Mouse (Mus musculus) limb, embryonic 11.5 days (tissue): ENCODE data around the gene Wdr86. TPM values are rescaled to one million over a fixed set of nuclear protein-coding genes. Genes with fewer than 3 reads are reported as not detected.

Experiments used
- ATAC-seq: fragments of 200-750 bp; cut with Nextera tagmentation; 2 replicates; pipeline ENCODE4 v1.8.0; 2017; ENCODE audit warnings: low read depth; ENCODE audit not compliant: insufficient number of reproducible peaks, low FRiP score, low TSS enrichment
- DNase-seq: peaks from one replicate; pipeline ENCODE4 v3.0.0-alpha.2; 2015; ENCODE audit warnings: low spot score
- H3K27ac ChIP-seq: fragments of 300-500 bp; sonication (generic); replicated peaks from 2 replicates; pipeline ENCODE4 v1.5.1; 2014; ENCODE audit warnings: low read depth, mild to moderate bottlenecking, low read length
- H3K27me3 ChIP-seq: fragments of 300-500 bp; sonication (generic); 2 replicates; pipeline ENCODE4 v1.6.1; 2014; ENCODE audit warnings: mild to moderate bottlenecking, low read length, mixed read lengths; ENCODE audit not compliant: control insufficient read depth, insufficient read depth
- H3K36me3 ChIP-seq: fragments of 300-500 bp; sonication (generic); 2 replicates; pipeline ENCODE4 v1.6.1; 2014; ENCODE audit warnings: mild to moderate bottlenecking, low read length, moderate library complexity, mixed read lengths; ENCODE audit not compliant: control insufficient read depth, insufficient read depth
- H3K4me1 ChIP-seq: fragments of 300-500 bp; sonication (generic); 2 replicates; pipeline ENCODE4 v1.6.1; 2014; ENCODE audit warnings: low read length, mixed read lengths; ENCODE audit not compliant: control insufficient read depth, insufficient read depth
- H3K4me2 ChIP-seq: fragments of 300-500 bp; sonication (generic); 2 replicates; pipeline ENCODE4 v1.6.1; 2014; ENCODE audit warnings: low read depth, mild to moderate bottlenecking, moderate library complexity; ENCODE audit not compliant: severe bottlenecking
- H3K4me3 ChIP-seq: fragments of 300-500 bp; sonication (generic); 2 replicates; pipeline ENCODE4 v1.5.1; 2014; ENCODE audit warnings: low read depth, low read length
- H3K9ac ChIP-seq: fragments of 300-500 bp; sonication (generic); 2 replicates; pipeline ENCODE4 v1.6.1; 2014; ENCODE audit warnings: mild to moderate bottlenecking, low read length
- H3K9me3 ChIP-seq: fragments of 300-500 bp; sonication (generic); 2 replicates; pipeline ENCODE4 v1.6.1; 2016; ENCODE audit warnings: low read length; ENCODE audit not compliant: control insufficient read depth
- WGBS: fragments of 180-500 bp; shearing (Covaris S2); extraction: QIAGEN DNeasy Blood & Tissue Kit; methylation state at CpG from one replicate; pipeline ENCODE4 v1.1.7; 2014; 5-methylcytosine and 5-hydroxymethylcytosine counted together
- polyA plus RNA-seq: library from polyadenylated mRNA; unstranded; fragments of >200 nt; fragmentation: Nextera tagmentation; extraction: Ambion mirVana; gene quantifications from 2 replicates; pipeline ENCODE4 v1.2.1, GENCODE M21; 2014

Wdr86 gene
- polyA plus RNA-seq, 1 experiment from 2014 or later, result 40.7 TPM

DNA sequence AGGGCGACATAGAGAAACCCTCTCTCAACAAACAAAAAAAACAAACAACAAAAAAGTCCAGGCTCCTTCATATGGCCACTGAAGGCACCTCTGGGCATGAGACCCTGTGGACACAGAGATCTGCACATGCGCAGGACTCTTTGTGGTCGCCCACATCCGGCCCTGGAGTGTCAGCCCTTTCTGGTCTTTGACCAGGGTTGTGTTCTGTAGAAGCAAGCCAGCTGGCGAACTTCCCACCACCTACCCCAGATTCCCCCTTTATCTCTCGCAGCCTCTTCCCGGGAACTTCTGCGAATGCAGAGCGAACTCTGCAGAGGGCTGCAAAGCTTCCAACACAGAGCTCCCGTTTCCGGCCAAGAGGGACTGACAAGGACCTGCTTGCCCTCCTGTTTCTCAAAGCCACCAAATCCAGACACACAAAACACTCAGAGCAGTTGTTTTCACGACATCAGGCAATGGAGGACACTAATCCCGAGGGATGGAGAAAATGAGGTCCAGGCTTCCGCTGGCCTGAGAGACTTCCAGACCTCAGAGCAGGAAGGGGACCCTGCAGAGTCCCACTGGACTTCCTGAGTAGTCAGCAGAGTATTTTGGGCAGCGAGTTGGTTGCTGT, 8.7 kb upstream of the Wdr86 start:
- 69% methylated on average over 15 of the region's 15 CpGs for WGBS
- H3K36me3 ChIP-seq, result no peaks in the 10 kb centered on the region
- H3K27ac ChIP-seq, result no peak overlapping the region
- peaks cover 6% of the 10 kb centered on the region for H3K4me1 ChIP-seq
- no peak for DNase-seq
- no peaks in the 10 kb centered on the region for H3K9me3 ChIP-seq
- 0 out of 2 replicates have a peak overlapping the region, but pooled peaks have one; percentile 5 for H3K9ac ChIP-seq
- no peak for ATAC-seq
- no peaks in the 10 kb centered on the region for H3K27me3 ChIP-seq
- no peak overlapping the region for H3K4me2 ChIP-seq
- H3K4me3 ChIP-seq, result no peak overlapping the region

DNA sequence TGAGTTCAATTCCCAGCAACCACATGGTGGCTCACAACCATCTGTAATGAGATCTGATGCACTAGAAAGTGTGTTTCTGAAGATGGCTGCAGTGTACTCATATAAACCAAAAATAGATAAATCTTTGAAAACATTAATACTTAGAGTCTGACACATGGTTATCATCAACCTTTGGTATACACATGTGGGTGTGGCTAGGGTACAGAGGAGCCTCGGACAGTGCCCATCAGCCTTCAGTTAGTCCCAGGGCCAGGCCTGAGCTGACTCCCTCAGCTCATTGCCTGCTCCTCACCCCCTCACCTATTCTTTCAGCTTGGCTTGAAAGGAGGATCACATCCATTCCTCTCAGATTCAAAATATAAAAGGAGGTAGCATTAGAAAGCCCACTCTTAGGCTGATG, 8.0 kb upstream of the Wdr86 start:
- H3K27ac ChIP-seq, result no peak overlapping the region
- ATAC-seq (no peak), DNase-seq (no peak)
- H3K4me3 ChIP-seq, result no peak overlapping the region
- no peak overlapping the region for H3K4me2 ChIP-seq
- H3K4me1 ChIP-seq, result peaks cover 6% of the 10 kb centered on the region
- no peaks in the 10 kb centered on the region for H3K9me3 ChIP-seq
- 86% methylated on average over 1 of the region's 1 CpGs for WGBS
- no peaks in the 10 kb centered on the region for H3K27me3 ChIP-seq
- no peak overlapping the region for H3K9ac ChIP-seq
- no peaks in the 10 kb centered on the region for H3K36me3 ChIP-seq

DNA sequence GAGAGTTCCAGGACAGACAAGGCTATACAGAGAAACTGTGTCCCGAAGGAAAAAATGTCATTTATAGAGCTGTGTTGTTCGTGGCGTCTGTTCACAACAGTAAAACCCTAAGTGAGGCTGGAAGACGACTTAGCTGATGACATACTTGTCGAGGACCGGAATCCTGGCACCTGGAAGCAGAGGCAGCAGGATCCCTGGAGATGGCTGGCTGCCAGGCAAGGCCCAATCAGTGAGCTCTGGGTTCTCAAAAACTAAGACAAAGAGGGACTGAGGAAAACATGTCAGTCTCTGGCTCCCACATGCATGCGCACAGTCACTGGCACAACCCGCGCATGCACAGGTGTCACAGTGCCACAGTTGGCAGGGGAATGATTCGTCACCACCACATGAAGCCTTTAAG, 7.1 kb upstream of the Wdr86 start:
- no peak for ATAC-seq
- Histone ChIP-seq H3K36me3 (no peaks in the 10 kb centered on the region), H3K4me1 (peaks cover 9% of the 10 kb centered on the region), H3K27me3 (no peaks in the 10 kb centered on the region), H3K27ac (no peak overlapping the region), H3K4me3 (no peak overlapping the region), H3K4me2 (no peak overlapping the region), H3K9ac (no peak overlapping the region), H3K9me3 (no peaks in the 10 kb centered on the region)
- no peak for DNase-seq
- WGBS, result 92% methylated on average over 10 of the region's 10 CpGs

DNA sequence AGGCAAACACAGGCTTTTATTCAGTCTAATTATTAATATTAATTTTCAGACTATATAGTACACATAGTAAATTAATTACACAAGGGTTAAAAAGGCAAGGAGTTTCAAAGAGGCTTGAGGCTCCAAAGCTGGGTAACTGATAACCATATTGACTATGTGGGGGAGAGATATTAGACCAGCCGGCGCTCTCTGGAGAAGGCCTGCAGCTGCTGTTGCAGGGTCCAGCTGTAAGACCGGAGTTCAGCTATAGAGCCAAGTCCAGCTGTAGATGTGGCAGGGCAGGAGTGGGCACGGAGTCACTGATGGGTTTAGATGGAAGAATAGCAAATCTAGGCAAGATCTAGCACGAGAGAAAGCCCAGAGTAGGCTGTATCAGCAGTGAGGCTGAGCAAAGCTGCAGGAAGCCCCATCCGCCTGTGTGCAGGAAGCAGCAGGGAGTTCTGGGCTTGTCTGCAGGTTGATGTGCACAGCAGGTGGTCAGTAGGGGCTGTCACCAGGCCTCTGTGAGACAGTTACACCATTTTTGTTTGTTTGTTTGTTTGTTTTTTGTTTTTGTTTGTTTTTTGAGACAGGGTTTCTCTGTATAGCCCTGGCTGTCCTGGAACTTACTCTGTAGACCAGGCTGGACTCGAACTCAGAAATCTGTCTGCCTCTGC, 3.4 kb upstream of the Wdr86 start:
- no peaks in the 10 kb centered on the region for H3K9me3 ChIP-seq
- H3K4me2 ChIP-seq, result no peak overlapping the region
- no peak for DNase-seq
- H3K27me3 ChIP-seq, result no peaks in the 10 kb centered on the region
- 0 out of 2 replicates have a peak overlapping the region, but pooled peaks have one; percentile 30 for H3K27ac ChIP-seq
- H3K4me3 ChIP-seq, result no peak overlapping the region
- H3K36me3 ChIP-seq, result no peaks in the 10 kb centered on the region
- no peak overlapping the region for H3K9ac ChIP-seq
- H3K4me1 ChIP-seq, result peaks cover 22% of the 10 kb centered on the region
- WGBS, result 74% methylated on average over 7 of the region's 7 CpGs
- ATAC-seq, result no peak

DNA sequence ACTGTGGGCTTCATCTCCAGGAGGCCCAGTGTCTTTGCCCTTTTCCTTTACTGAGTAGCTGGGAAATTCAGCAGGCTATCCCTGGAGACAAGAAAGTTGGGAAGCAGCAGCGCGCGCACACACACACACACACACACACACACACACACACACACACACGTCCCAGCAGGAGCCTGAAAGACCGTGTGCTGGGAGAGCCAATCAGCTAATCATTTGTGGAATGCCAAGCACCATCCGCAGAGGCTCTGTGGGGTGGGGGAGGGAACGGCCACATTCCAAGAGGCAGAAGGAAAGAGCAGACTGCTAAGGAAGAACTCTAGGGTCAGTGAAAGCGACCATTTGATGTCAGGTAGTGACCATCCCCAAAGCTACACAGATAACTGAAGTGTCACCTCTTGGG, 2.6 kb upstream of the Wdr86 start:
- Histone ChIP-seq H3K9ac (no peak overlapping the region), H3K4me2 (no peak overlapping the region), H3K4me3 (no peak overlapping the region), H3K36me3 (no peaks in the 10 kb centered on the region), H3K4me1 (peaks cover 22% of the 10 kb centered on the region), H3K27me3 (no peaks in the 10 kb centered on the region), H3K27ac (no peak overlapping the region), H3K9me3 (no peaks in the 10 kb centered on the region)
- 5% methylated on average over 8 of the region's 8 CpGs for WGBS
- ATAC-seq (peak; percentile 58; the same call in 1 of the 2 replicates), DNase-seq (peak; percentile 68)

DNA sequence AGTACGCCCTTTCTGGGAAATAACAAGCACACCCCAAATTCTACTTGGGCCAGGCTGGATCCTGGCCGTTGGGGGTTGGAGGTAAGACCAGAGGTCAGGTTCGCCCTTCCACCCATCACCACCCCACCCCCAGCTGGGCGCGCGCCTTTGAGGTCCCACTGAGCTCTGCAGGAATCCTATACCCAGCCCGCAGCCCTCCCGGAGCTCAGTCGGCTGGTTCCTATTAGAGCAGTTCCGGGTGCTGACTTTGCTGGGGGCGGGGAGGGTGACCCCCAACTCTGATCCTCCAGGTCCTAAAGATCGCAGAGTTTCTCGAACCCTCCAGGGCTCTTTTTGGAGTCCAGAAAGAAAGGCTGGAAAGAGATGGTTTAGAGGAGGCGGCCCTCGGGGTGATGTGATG, 459 bp upstream of the Wdr86 start:
- ATAC-seq, result peak; percentile 41
- no peaks in the 10 kb centered on the region for H3K36me3 ChIP-seq
- 1% methylated on average over 15 of the region's 15 CpGs for WGBS

DNA sequence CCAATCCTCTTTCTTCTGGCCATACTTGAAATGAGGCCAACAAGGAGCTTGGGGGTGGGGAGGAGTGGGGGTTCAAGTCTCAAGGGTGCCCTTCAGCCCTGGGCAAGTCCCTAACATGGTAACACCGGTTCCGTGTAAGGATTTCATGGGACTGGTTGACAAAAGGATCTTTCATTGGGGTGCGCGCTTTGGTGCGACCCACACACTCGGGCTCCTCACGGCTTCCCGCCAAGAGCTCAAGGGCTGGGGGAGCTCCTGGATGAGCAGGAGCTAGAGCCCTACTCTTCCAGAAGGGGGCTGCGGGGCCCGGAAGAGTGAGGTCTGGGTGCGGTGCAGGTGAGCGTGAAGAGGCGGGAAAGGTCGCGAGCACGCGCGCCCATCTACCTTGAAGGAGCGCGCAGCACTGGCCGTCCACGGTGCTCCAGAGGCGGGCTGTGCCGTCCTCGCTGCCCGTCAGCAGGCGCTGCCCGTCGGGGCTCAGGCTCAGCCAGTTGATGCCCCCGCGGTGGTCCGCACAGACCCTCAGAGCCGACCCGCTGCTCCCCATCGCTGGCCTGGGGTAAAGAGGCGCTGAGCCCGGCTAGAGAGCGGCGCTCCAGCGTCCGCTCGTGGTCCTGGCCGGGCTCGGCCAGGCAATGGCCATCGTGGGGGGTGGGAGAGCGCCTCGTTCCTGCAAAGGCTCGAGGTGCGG, 585 bp downstream of the Wdr86 start:
- no peaks in the 10 kb centered on the region for H3K9me3 ChIP-seq
- ATAC-seq, result no peak
- WGBS, result 2% methylated on average over 49 of the region's 49 CpGs
- peak overlapping the region; percentile 93 for H3K9ac ChIP-seq
- H3K4me2 ChIP-seq, result peak overlapping the region; percentile 92
- peaks cover 25% of the 10 kb centered on the region for H3K4me1 ChIP-seq
- H3K4me3 ChIP-seq, result peak overlapping the region; percentile 76
- peak overlapping the region; percentile 38; the same call in 1 of the 2 replicates for H3K27ac ChIP-seq
- no peak for DNase-seq
- H3K27me3 ChIP-seq, result no peaks in the 10 kb centered on the region
- H3K36me3 ChIP-seq, result no peaks in the 10 kb centered on the region

More for the DNA sequence above, 459 bp upstream of the Wdr86 start:
- Histone ChIP-seq H3K9me3 (no peaks in the 10 kb centered on the region), H3K27me3 (no peaks in the 10 kb centered on the region), H3K9ac (peak overlapping the region; percentile 93), H3K4me1 (peaks cover 22% of the 10 kb centered on the region), H3K4me2 (peak overlapping the region; percentile 92), H3K4me3 (peak overlapping the region; percentile 76), H3K27ac (no peak overlapping the region; the same call in 1 of the 2 replicates)
- peak; percentile 74 for DNase-seq

DNA sequence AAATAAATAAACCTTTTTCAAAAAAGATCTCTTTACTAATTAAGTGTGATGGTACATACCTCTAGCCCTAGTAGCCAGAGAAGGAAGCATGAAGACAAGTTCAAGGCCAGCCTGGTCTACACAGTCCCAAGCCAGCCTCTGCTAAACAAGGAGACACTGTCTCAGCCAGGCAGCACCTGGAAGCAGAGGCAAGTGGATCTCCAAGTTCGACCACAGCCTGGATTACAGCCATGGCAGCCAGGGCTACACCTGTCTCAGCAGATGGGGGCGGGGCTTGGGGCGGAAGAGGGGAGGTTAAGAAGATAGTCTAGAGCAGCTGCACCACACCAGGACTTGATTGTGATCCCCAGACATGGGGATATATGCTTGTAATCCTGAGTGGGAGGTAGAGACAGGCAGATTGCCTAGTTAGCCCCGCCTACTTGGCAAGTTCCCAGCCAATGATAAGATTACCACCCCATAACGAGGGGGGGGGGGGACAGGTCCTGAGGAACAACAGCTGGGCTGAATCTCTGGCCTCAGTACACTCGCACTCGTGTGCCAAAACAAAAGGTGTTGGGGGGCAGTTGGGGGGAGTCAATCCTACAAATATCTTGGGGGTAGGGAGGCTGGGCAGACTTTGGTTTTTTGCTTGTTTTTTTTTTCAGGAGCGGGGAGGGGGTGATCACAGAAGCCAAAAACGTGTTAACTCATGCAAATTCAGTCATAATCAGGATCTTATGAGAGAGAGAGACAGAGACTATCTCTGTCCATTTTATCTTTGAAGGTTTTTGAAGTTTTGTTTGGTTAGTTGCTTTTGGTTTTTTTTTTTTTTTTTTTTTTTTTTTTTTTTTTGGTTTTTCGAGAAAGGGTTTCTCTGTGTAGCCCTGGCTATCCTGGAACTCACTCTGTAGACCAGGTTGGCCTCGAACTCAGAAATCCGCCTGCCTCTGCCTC, 3.4 kb downstream of the Wdr86 start:
- 72% methylated on average over 12 of the region's 12 CpGs for WGBS
- Histone ChIP-seq H3K36me3 (no peaks in the 10 kb centered on the region), H3K4me2 (no peak overlapping the region), H3K27me3 (no peaks in the 10 kb centered on the region), H3K27ac (no peak overlapping the region), H3K4me1 (peaks cover 28% of the 10 kb centered on the region), H3K9me3 (no peaks in the 10 kb centered on the region), H3K9ac (no peak overlapping the region), H3K4me3 (no peak overlapping the region)
- DNase-seq (no peak), ATAC-seq (no peak)
